Mouse (Mus musculus) fat pad, adult 2 months (tissue): ENCODE results near the gene Fto.

Experiments used
- DNase-seq: peaks from one replicate; pipeline ENCODE4 v3.0.0-alpha.2; 2011; ENCODE audit warnings: low read depth, low spot score; ENCODE audit errors: extremely low read depth

The Fto gene

DNA sequence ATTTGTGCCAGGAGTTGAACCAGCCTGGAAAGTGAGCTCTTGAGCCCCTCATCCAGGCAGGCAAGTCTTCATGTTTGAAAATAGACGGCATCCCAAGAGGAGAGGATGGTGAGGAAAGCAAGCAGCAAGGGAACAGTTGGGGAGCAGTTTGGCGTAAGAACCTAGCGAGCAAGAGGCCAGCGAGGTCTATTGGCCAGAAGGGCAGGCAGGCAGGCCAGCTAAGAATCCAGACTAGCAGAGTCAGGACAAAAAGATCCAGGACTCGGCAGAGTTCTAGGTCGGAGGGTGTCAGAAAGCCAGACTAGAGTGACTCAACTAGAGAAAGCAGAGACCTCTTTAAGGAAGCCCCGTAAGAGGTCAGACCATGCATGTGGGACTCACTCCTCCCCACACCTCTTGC, 327.1 kb downstream of the Fto start:
- no peak for DNase-seq

- no peak for DNase-seq
These were observed 332.2 kb downstream of the Fto start for GRCm38 (mm10) chr8:91645484-91645883.

DNA sequence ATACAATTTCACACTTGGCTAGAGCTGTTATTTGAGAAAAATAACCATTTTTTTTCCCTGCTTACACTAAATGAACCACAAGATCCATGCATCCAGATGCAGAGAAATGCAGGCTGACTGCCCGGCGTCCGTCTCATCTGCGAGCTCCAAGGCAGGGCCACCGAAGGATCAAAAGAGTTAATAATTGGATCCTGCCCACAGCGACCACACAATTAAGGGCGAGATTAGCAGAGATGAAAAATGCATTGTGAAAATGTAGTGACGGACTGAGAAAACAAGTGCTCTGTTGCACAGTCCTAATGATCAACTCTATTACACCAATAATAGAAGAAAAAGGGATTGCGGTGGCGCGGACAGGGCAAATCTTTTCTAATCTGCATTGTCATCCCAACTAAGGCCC, 334.6 kb downstream of the Fto start:
- no peak for DNase-seq

GRCm38 (mm10) chr8:91648776-91649175, 335.5 kb downstream of the Fto start:
- DNase-seq, result no peak

DNA sequence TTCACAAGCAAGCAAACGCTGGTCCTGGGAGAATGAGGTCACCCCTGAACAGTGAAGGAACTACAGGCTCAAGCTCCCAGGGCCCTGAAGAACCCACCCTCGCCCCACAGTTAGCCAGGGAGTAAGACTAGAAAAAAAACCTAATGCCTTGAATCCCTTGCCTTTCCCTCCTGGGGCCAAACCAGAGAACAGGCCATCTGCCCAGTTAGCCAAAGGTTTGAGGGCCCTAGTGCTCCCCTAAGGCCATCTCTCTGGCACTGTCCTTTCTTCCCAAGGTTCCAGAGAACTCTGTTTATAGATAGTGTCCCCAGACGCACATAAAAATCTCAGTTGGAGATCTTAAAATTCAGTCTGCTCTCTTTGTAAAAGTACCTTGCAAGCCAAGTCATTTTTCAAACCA, 340.2 kb downstream of the Fto start:
- no peak for DNase-seq

DNA sequence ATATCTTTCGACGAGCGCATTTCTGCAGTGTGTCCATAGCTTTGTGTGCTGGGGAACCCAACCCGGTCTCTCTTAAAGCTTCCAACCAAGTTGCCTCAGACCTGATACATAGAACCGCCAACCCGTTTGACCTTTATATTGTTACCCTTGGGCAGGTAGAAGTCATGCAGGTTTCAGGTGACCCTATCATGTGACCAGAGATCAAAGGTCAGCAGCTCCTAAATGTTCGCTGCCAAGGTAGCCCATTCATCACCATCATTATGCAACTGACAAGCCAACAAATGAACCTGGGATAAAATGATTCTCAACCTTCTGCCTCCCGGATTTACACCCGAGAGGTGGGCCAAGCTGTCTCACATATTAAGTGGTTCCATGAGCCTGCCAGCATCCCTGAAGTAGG, 344.1 kb downstream of the Fto start:
- DNase-seq, result no peak

GRCm38 (mm10) chr8:91660879-91661278, 347.6 kb downstream of the Fto start:
- no peak for DNase-seq

DNA sequence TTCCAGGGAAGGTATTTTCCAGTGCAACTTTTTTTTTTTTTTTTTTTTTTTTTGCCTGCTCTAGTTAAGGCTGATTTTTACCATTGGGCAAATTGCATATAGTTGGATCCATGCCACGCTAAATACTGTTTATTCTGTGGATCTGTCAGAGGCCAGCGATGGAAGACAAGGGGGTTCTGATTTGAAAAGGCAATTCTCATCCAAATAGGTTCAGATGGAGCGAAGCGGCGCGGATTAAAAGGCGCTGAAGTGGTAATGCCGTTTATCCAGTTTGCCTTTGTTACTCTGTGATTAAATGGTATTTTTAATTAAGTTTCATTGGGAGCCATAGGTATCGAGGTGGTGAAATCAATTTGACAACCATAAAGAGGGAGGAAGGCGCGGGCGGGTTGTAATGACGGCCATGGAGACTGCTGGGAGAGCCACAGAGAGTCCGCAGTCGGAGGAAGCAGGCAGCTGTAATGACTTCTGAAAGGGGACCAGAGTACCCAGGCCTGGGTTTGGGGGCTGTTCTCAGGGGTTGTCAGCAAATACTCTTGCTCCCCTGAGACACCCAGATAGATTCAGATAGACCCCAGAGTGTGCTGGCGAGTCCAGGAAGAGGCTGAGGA, 356.2 kb downstream of the Fto start:
- DNase-seq, result no peak

DNA sequence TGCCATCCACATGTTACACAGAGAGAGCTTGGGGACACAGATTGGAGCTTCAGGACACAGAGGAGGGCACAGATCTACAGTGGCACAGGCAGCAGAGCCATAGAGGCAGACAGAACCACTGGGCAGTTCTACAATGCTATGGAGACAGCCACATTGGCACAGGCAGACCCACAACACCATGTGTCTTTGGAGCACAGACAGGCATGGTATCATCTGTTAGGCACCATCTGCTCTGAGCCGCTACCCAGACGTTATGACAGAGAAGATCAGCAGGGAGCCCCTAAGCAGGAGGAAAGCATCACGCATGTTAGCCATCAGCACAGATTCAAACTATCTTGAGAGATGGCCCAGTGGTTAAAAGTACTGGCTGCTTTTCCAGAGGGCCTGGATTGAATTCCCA, 363.6 kb downstream of the Fto start:
- DNase-seq, result no peak

DNA sequence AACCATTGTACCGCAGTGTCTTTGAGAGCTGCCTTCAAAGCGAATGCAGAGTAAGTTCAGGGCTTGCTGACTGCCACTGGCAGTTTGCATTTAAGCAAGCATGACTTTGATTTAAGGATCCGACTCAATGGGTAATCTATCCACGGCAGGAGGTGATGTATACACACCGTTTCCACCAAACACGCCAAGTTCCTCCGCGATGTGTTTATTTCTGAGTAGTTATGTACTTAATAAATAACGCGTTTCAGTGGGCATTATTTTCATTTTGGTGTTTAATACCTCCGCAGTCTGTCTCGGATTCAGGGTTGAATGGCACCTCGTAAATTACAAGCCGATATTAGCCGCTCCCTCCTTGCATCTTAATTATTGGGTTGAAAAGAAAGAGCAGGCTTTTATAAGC, 366.1 kb downstream of the Fto start:
- DNase-seq, result no peak

DNA sequence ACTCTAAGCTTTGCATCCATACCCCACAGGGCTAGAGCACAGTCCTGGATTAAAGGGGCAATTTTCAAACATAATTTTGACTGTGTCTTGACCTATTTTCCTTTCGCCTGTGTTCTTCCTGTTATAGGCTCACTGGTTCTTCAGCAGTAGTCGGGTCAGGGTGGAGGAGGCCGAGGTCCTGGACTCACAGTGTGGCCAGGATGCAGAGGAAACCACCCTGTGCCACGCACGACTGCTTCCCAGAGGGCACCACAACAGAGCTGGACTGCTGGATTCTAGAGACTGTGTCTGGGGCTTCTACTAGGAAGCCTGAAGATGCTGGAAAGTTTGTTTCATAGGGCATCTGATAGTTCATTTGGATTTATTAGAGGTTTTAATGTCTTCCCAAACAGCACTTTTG, 366.8 kb downstream of the Fto start:
- no peak for DNase-seq

DNA sequence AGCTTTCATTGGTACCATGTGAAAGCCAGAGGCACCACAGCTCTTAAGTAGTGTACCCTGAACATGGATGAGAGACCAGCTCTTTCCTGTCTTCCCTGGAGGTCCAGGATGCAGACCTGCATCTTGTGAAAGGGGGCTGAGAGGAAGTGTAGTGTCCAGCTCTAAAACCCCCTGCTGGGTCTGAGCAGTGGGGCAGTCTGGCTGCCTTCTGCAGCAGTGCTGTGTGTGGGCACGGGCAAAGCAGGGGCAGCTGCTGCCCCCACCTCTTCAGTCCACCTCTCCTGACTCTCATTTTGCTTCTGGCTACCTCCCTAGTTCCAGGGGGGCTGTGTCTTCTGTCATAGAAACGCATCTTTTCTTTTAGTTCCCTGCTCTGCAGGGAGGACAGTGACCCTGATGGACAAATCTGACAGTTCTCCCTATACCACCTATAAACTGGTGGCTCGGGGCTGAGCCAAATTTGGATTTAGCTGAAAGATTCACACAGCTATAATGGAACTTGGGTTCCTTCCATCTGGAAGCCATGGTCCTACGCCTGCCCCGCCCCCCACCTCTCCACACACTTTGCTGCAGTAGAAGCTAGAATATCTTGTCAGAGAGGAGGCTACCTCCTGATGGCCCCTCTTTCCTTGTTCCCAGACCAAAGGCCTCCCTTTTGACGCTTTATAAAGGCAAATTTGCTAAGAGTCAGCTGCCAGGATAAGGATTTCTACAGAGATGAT, 371.4 kb downstream of the Fto start:
- no peak for DNase-seq

DNA sequence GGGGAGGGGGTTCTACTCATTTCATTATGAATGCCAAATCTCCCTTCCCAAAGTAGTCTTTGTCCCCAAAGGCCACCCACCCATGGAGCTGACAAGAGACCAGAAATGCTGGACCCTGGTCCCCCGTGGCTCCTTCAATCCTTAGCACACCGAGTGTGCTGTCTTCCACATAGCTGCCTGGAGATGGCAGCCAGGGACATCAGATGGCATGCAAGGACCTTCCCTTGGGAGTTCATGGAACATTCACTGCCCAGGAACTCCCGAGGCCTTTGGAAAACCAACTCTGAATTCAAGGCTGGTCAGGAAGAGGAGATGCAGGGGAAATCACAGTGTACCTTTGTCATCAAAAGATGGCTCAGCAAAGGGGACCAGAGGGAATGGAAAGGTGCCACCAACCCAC, 372.1 kb downstream of the Fto start:
- no peak for DNase-seq

- DNase-seq, result no peak
These were observed 378.9 kb downstream of the Fto start for GRCm38 (mm10) chr8:91692056-91692721.

GRCm38 (mm10) chr8:91706533-91706932, 393.2 kb downstream of the Fto start:
- DNase-seq, result no peak

DNA sequence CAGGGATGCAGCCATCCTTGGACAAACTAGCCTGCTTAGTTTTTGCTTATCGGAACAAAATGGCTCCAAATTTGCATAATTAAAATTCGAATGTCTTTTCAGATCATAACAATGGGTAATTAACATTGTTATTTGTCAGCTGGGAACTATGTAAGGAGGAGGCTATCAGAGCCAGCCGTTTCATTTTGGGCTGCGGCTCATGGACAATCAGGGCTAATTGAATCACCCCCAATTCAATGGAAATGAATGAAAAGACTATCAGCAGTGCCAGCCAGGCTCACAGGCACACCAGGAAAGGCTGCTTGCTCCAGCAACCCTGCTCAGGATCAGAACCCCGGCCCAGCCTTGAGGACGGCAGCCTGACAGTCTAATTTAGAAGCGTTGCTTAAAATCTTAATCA, 395.3 kb downstream of the Fto start:
- DNase-seq, result no peak

GRCm38 (mm10) chr8:91709768-91710167, 396.4 kb downstream of the Fto start:
- DNase-seq, result no peak

DNA sequence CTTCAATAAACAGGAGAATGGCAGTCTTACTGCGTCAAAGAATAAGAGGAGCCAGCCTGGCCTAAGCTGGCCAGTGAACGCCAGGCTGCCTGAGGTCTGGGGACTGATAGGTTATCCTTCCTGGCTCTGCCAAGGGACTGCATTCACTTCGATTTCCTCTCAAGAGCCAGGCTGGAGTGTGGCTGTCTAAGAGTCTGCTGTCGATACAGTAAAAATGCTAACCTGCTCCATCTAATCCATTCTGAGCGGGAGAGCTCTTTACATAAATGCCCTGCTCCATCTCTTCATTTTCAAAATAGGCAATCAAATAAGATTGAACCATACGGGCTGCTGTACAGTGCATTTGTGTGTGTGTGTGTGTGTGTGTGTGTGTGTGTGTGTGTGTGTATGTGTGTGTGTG, 397.9 kb downstream of the Fto start:
- no peak for DNase-seq

DNA sequence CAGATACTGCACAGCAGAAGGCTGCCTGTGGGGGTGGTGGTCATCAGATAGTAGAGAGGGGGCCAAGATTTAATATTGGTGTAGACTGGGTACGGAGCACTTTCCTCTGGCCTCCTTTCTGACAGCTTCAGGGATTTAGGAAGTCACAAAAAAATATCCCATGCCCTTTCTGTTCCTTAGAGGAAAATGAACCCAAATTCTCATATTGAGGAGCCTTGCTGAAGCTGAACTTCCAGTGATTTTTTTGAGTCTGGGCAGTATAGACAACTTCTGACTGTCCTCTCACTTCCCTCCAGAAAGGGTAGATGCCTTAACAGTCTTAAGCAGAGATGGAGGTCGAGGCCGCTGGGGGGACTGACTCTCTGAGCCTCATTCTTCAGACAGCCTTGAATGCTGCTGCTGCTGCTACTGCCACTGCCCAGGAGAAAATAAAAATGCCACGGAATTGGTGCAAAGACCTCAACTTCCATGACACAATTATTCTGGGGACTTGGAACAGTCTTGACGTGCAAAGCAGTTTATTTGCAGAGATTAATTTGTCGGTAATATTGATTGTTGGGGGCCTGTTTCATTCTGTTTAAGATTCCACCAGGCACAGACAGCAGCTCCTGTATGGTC, 398.8 kb downstream of the Fto start:
- DNase-seq, result no peak

DNA sequence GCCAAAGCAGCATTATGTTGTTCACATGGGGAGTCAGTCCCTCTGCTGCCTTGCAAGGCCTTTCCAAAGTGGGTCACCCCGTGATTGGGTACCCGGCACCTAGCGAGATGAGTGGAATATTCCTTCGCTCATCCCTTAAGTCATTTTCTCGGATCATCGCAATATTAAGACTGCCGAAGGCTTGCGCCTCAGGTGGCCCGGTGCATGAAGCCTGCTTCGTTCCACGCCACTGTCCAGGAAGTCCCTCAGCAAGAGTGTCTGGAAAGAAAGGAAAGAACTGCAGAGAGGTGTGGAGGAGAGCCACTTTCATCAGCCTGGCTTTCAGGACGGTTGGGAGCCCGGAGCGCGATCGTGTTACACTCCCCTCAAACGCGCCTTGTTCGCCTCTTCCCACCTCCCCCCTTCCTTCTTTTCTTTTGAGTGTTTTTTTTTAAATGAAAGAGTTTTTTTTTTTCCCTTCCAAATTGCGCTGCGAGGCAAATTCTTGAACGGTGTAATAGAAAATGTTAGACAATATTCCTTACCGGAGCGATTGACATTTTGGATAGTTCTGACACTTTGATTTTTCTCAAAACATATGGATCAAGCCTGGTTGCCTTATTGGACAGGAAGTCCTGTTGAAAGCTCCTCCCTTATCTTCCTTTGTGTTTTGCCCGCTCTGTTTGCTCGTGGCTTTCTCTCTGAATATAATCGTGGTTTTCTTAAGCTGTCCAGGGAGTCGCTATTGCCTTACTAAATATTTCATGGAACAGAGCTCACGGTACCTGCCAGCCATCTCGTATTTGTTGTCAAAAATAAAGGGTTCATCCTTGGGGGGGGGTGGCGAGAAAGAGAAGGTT, 399.6 kb downstream of the Fto start:
- DNase-seq, result no peak

GRCm38 (mm10) chr8:91713677-91714312, 400.5 kb downstream of the Fto start:
- DNase-seq, result no peak
